Mouse (Mus musculus): ENCODE measurements around the gene Runx1. TPM values are rescaled to one million over a fixed set of nuclear protein-coding genes. Genes with fewer than 3 reads are reported as not detected.

The Runx1 gene
- polyA plus RNA-seq, 1 experiment from 2014 or later: 1.1 TPM

DNA sequence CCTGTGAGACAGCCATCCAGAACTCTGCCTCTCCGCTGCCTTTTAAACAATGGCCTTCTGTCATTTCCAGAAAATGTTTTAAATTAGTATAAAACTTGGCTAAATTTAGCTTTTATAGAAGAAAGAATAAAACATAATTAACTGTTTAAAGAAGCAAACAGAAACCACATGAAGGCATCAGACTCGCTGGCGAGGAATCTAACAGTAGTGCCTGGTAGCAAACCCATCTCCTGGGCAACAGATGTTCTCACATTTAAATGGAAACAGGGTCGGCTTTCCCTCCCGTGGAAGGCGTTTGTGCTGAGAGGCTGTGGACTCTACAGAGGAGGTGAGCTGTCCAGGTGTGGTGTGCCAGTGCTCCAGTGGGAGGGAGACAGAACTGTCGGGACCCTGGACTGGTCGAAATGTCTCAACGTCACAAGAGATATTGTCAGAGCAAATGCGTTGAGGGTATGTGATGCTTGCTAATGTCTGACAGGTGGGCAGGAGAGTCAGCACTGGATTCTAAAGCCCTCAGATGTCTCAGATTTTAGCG lies 87.4 kb downstream of the Runx1 start:
- ATAC-seq: no peak
- Histone ChIP-seq H3K4me1 (replicated peaks) (0 out of 2 replicates have a peak, but pooled peaks cover 3% of the 10 kb centered on the region), H3K9me3 (no peaks in the 10 kb centered on the region), H3K27ac (no peak overlapping the region), H3K36me3 (no peaks in the 10 kb centered on the region), H3K27me3 (no peaks in the 10 kb centered on the region), H3K4me2 (replicated peaks) (no peak overlapping the region), H3K9ac (replicated peaks) (no peak overlapping the region), H3K4me3 (replicated peaks) (no peak overlapping the region)
- 83% methylated on average over 11 of the region's 11 CpGs for WGBS

DNA sequence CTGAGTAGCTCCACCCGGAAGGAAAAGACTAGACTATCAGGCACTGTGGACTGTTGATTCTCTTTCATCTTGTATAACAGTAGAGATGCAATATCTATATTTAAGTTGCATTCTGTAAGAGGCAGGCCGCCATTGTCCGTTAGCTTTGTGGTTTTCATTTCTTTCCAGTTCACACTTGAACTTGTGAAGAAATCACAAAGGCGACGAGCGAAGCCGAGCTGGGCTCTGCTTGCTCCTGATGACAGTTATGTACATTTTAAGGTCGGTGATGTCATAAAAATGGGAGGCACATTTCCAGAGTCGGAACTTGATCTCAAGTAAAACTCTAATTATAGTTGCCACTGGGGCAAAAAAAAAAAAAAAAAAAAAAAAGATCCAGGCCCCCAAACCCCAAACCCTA lies 99.1 kb downstream of the Runx1 start:
- Histone ChIP-seq H3K27ac (no peak overlapping the region), H3K9me3 (no peaks in the 10 kb centered on the region), H3K4me3 (replicated peaks) (no peak overlapping the region), H3K27me3 (peaks cover 5% of the 10 kb centered on the region; the same call in 1 of the 2 replicates), H3K4me1 (replicated peaks) (no peaks in the 10 kb centered on the region), H3K9ac (replicated peaks) (no peak overlapping the region), H3K36me3 (no peaks in the 10 kb centered on the region), H3K4me2 (replicated peaks) (no peak overlapping the region)
- 97% methylated on average over 9 of the region's 9 CpGs for WGBS
- ATAC-seq: no peak

DNA sequence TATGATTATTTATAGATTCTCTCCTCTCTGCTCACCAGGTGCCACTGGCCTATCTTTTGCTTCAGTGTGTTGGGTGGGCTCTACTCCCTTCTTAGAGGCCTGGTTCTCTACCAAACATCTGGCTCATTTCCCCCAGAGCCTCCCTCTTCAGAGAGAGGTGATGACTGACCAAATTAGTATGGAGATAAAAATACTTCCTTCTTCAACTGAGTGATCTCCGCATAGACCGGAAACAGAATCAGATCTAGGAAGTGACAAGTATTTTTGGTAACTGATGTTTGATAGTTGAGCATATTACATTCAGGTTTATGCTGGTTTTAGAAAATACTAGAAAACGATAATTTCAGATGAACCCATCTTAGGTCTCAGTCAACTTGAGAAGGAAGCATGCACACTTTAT lies 101.4 kb downstream of the Runx1 start:
- peaks cover 5% of the 10 kb centered on the region; the same call in 1 of the 2 replicates for H3K27me3 ChIP-seq
- 93% methylated on average over 3 of the region's 3 CpGs for WGBS

DNA sequence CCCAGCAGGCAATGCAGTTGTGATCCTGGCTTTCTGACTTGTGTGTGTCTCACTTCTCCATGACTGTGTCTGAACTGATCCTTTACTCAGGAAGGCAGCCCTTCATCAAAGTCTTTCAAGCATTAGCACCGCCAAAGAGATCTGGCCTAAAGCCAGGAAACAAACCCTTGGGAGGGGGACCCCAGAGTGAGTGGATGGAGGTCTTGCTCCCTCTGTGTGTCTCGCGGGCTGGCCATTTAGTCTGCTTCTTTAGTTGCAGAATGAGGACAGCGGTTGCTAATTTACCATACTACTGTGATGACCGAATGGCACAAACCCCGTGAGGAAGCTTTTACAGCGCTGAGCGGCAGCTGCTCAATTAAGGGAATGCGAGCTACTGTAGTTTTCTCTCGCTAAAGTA lies 105.3 kb downstream of the Runx1 start:
- 37% methylated on average over 10 of the region's 10 CpGs for whole genome bisulfite sequencing
- no peak overlapping the region for H3K4me2 ChIP-seq (replicated peaks)
- no peak overlapping the region for H3K4me3 ChIP-seq (replicated peaks)
- H3K27ac ChIP-seq: no peak overlapping the region
- H3K36me3 ChIP-seq: no peaks in the 10 kb centered on the region
- ATAC-seq: peak; percentile 48; the same call in 1 of the 2 replicates
- H3K4me1 ChIP-seq (replicated peaks): peaks cover 11% of the 10 kb centered on the region
- peaks cover 5% of the 10 kb centered on the region for H3K27me3 ChIP-seq
- no peaks in the 10 kb centered on the region for H3K9me3 ChIP-seq
- no peak overlapping the region for H3K9ac ChIP-seq (replicated peaks)

More for the DNA sequence above, 101.4 kb downstream of the Runx1 start:
- H3K4me2 ChIP-seq (replicated peaks): no peak overlapping the region
- peaks cover 11% of the 10 kb centered on the region for H3K4me1 ChIP-seq (replicated peaks)
- H3K4me3 ChIP-seq (replicated peaks): no peak overlapping the region
- H3K9ac ChIP-seq (replicated peaks): no peak overlapping the region
- no peaks in the 10 kb centered on the region for H3K36me3 ChIP-seq
- H3K27ac ChIP-seq: no peak overlapping the region
- no peaks in the 10 kb centered on the region for H3K9me3 ChIP-seq
- no peak for ATAC-seq

DNA sequence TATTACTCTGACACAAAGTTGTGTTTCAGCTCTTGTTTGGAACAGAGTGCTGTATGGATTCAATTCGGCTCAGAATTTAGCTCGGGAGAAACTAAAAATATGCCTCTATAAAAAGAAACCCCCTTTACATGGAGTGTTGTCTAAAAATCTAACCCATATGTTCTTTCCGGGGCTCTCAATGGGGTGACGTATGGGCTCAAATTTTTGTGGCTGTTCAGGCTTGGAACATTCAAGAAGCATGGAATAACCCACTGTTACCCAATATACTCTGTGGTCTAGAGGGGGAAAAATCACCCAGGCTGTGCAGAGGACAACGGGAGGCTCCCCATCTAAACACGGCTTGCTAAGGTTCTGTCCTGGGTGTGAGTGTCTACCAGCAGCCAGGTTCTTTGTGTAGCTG lies 106.2 kb downstream of the Runx1 start:
- no peak overlapping the region for H3K9ac ChIP-seq (replicated peaks)
- no peak for ATAC-seq
- H3K4me2 ChIP-seq (replicated peaks): no peak overlapping the region
- peaks cover 5% of the 10 kb centered on the region for H3K27me3 ChIP-seq
- no peak overlapping the region for H3K27ac ChIP-seq
- no peak overlapping the region for H3K4me3 ChIP-seq (replicated peaks)
- H3K4me1 ChIP-seq (replicated peaks): peaks cover 11% of the 10 kb centered on the region
- H3K36me3 ChIP-seq: no peaks in the 10 kb centered on the region
- 92% methylated on average over 6 of the region's 6 CpGs for WGBS
- no peaks in the 10 kb centered on the region for H3K9me3 ChIP-seq

DNA sequence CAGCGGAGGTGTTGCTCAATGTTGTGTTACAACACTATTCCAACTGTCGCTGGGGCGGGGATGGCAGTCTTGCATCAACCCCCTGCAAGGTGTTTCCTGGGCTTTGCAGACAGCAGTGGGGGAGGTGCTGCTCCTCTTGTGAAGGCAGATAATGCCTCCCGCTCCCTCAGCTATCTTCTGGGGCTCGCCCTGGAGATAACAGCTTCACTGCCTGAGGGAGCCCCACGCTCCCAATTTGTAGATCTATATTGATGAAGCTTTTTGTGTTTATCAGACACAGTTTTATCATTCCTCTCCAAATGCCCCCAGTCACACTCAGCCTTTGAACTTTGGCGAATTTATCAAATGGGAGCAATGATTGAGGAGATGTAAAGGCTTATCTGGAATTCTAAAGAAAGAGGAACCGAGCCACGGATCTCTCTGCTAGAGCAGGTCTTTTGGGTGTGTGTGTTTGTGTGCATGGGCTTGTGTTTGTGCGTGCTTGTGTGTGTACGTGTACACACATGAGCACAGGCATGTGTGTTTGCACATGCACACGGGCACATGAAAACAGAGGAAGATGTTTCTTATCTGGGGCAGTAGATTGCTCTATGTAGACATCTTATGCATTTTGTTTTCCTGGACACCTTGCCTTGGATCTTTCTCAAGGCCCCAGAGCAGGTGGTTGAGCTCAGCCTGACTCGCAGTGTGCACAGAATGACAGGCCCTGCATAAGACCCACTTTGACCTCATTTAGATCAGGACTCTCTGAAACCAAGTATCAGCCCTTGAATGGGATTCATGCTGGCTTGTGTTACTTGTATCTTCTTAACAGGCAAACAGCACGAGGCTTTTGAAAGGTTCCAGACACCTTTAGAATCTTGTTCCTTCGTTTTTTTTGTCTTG lies 110.1 kb downstream of the Runx1 start:
- H3K9me3 ChIP-seq: no peaks in the 10 kb centered on the region
- no peak overlapping the region for H3K9ac ChIP-seq (replicated peaks)
- WGBS: 25% methylated on average over 15 of the region's 15 CpGs
- H3K4me2 ChIP-seq (replicated peaks): no peak overlapping the region
- ATAC-seq: no peak
- H3K27ac ChIP-seq: no peak overlapping the region
- H3K4me3 ChIP-seq (replicated peaks): no peak overlapping the region
- peaks cover 9% of the 10 kb centered on the region for H3K4me1 ChIP-seq (replicated peaks)
- no peaks in the 10 kb centered on the region; the same call in 1 of the 2 replicates for H3K27me3 ChIP-seq
- H3K36me3 ChIP-seq: no peaks in the 10 kb centered on the region

DNA sequence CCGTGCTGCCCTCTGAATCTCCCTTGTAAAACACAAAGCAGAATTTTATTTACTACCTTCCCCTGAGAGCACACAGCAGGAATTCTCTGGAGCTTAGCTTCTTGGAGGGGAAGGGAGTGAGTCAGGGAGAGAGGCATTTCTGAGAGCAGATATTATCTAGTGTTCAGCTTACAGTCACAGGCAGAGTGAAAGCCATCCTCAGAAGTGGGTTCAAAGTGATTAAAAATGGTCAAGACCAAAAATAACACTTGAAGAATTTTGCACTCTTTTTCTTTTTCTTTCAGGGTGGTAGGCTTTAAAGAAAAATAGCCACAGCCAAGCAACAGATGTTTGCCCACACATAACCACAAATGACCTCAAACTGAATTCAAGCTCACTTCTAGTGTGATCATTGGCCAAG lies 115.8 kb downstream of the Runx1 start:
- no peak for ATAC-seq
- no peaks in the 10 kb centered on the region for H3K4me1 ChIP-seq (replicated peaks)
- no peak overlapping the region for H3K9ac ChIP-seq (replicated peaks)
- 28% methylated on average over 1 of the region's 1 CpGs for WGBS
- no peak overlapping the region for H3K4me3 ChIP-seq (replicated peaks)
- H3K36me3 ChIP-seq: no peaks in the 10 kb centered on the region
- H3K27ac ChIP-seq: no peak overlapping the region
- no peak overlapping the region for H3K4me2 ChIP-seq (replicated peaks)
- H3K27me3 ChIP-seq: peaks cover 7% of the 10 kb centered on the region; the same call in 1 of the 2 replicates
- no peaks in the 10 kb centered on the region for H3K9me3 ChIP-seq

DNA sequence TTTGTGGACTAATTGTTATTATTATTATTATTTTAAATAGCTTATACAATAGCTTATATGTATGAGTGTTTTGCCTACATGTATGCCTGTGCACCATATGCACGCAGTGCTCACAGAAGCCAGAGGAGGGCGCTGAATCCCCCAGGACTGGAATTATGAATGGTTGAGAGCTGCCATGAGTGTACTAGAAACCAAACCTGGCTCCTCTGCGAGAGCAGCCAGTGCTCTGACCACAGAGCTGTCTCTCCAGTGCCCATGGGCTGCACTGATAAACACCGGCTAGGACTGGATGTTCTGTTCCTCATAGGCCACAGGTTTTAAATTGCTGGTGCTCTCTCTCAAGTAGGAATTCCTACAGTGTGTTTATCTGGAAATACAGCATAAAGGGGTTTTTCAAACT lies 117.2 kb downstream of the Runx1 start:
- peaks cover 13% of the 10 kb centered on the region for H3K27me3 ChIP-seq
- H3K36me3 ChIP-seq: no peaks in the 10 kb centered on the region
- no peaks in the 10 kb centered on the region for H3K4me1 ChIP-seq (replicated peaks)
- no peak for ATAC-seq
- no peak overlapping the region for H3K4me3 ChIP-seq (replicated peaks)
- H3K4me2 ChIP-seq (replicated peaks): no peak overlapping the region
- WGBS: 69% methylated on average over 4 of the region's 4 CpGs
- H3K9ac ChIP-seq (replicated peaks): no peak overlapping the region
- H3K27ac ChIP-seq: no peak overlapping the region
- no peaks in the 10 kb centered on the region for H3K9me3 ChIP-seq

DNA sequence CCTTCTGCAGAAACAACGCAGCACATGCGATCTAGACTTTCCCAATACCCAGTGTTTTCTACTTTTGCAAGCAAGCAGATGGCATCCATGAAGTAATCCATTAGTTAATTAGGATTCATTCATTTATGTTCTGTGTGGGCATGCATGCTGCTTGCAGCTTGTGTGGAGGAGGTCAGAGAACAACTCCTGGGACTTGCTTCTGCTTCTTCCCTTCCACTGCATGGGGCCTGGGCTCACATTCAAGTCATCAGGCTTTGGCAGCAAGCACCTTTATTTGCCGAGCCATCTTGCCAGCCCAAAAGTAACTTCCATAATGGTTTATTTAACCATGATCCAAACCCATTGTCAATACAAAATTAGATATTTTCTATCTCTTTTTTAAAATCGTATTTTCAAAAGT lies 118.2 kb downstream of the Runx1 start:
- WGBS: 85% methylated on average over 4 of the region's 4 CpGs
- no peaks in the 10 kb centered on the region for H3K9me3 ChIP-seq

DNA sequence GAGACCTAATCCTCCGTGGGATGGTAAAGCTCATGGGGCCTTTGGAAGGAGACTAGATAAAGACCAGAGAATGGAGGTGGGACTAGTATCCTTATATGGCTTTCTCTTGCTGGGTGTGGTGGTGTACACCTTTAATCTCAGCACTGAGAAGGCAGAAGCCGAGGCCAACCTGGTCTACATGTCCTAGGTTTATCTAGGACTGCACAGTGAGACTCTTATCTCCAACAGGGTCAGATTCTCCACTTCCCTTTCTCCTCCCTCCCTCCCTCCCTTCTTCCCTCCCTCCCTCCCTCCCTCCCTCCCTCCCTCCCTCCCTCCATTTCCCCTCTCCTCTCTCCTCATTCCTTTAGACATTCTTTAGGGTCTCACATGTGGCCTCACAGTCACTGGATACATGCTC lies 118.8 kb downstream of the Runx1 start:
- Histone ChIP-seq H3K9ac (replicated peaks) (no peak overlapping the region), H3K36me3 (no peaks in the 10 kb centered on the region), H3K9me3 (no peaks in the 10 kb centered on the region), H3K27me3 (peaks cover 24% of the 10 kb centered on the region), H3K27ac (no peak overlapping the region), H3K4me2 (replicated peaks) (no peak overlapping the region), H3K4me1 (replicated peaks) (no peaks in the 10 kb centered on the region), H3K4me3 (replicated peaks) (no peak overlapping the region)
- 81% methylated on average over 2 of the region's 2 CpGs for WGBS
- no peak for ATAC-seq

More for the DNA sequence above, 118.2 kb downstream of the Runx1 start:
- Histone ChIP-seq H3K4me3 (replicated peaks) (no peak overlapping the region), H3K9ac (replicated peaks) (no peak overlapping the region), H3K36me3 (no peaks in the 10 kb centered on the region), H3K4me1 (replicated peaks) (no peaks in the 10 kb centered on the region), H3K27ac (no peak overlapping the region), H3K4me2 (replicated peaks) (no peak overlapping the region), H3K27me3 (peaks cover 23% of the 10 kb centered on the region)
- ATAC-seq: no peak

DNA sequence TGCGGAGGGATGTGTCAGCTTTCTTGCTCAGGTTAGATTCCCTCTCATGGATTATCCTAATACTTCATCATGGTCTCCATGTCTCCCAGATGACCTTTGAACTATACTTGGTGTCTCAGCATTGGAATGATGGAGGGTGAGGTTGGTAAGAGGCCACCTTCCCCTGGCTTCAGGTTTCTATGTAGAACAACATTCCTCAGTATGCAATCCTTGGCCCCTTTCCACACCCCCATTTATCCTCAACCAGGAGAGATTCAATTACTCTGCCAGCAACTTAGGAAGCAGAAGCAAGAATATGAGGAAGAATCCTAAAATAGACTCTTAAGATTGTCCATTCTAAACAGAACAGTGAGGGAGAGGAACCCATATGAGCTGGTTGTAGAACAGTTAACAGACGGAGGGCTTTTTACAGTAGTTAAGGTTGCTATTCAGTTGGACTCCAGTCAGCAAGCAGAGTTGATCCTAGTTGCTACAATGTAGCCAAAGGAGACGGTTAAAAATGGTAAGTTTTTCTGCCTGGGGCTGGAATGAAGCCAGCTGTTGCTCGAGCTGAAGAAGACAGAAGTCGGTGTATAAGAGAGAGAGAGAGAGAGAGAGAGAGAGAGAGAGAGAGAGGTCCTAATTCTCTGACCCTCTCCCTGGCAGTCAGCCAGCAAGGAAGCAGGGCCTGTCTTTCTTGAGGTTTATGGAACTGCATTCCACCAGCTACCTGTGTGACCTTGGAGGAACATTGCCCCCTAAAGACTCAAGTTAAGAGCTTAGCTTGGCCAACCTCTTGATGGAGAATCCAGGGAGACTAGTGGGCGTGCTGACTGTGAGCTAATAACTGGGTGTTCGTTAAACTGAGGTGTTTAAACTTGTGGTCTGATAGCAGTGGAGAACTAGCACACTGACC lies 120.1 kb downstream of the Runx1 start:
- peaks cover 35% of the 10 kb centered on the region for H3K27me3 ChIP-seq

DNA sequence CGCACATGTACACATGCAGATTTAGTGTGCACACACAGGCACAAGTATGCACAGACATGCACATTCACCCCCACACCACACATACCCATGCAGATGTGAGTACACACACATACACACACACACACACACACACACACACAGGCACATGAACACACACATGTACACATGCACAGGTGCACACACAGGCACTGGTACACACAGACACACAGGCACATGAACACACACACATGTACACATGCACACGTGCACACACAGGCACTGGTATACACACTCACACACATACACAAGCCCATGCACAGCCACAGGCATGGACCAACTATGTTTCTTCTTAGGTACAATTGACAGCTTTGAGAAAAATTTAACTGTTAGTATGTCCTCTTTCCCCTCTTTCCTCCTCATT lies 122.1 kb downstream of the Runx1 start:
- Histone ChIP-seq H3K27ac (no peak overlapping the region), H3K27me3 (peaks cover 54% of the 10 kb centered on the region), H3K4me1 (replicated peaks) (peaks cover 8% of the 10 kb centered on the region; the same call in 1 of the 2 replicates), H3K9me3 (no peaks in the 10 kb centered on the region), H3K36me3 (no peaks in the 10 kb centered on the region), H3K9ac (replicated peaks) (no peak overlapping the region), H3K4me2 (replicated peaks) (no peak overlapping the region), H3K4me3 (replicated peaks) (no peak overlapping the region)
- WGBS: 94% methylated on average over 2 of the region's 2 CpGs
- no peak for ATAC-seq

More for the DNA sequence above, 120.1 kb downstream of the Runx1 start:
- no peak overlapping the region for H3K27ac ChIP-seq
- WGBS: 77% methylated on average over 7 of the region's 7 CpGs
- no peak for ATAC-seq
- H3K36me3 ChIP-seq: no peaks in the 10 kb centered on the region
- no peaks in the 10 kb centered on the region for H3K4me1 ChIP-seq (replicated peaks)
- no peak overlapping the region for H3K9ac ChIP-seq (replicated peaks)
- H3K4me2 ChIP-seq (replicated peaks): no peak overlapping the region
- no peak overlapping the region for H3K4me3 ChIP-seq (replicated peaks)
- no peaks in the 10 kb centered on the region for H3K9me3 ChIP-seq
